Mouse (Mus musculus) heart, embryonic 11.5 days (tissue): ENCODE results near the gene Phf3. TPM values are rescaled to one million over a fixed set of nuclear protein-coding genes. Genes with fewer than 3 reads are reported as not detected.
A peak's percentile ranks its signal among the peaks of the same experiment; 100 is the strongest.

ENCODE experiments used
- ATAC-seq: fragments of 200-750 bp; cut with Nextera tagmentation; replicated peaks from 2 replicates; pipeline ENCODE4 v1.8.0; 2017; ENCODE audit warnings: moderate library complexity; ENCODE audit not compliant: insufficient number of reproducible peaks, low FRiP score, low TSS enrichment
- H3K27ac ChIP-seq: fragments of 300-500 bp; sonication (generic); 2 replicates; pipeline ENCODE4 v1.5.1; 2014; ENCODE audit warnings: mild to moderate bottlenecking, low read depth, low read length
- H3K27me3 ChIP-seq: fragments of 300-500 bp; sonication (generic); 2 replicates; pipeline ENCODE4 v1.6.1; 2014; ENCODE audit warnings: mild to moderate bottlenecking, low read length, mixed read lengths; ENCODE audit not compliant: control insufficient read depth, insufficient read depth
- H3K36me3 ChIP-seq: fragments of 300-500 bp; sonication (generic); 2 replicates; pipeline ENCODE4 v1.6.1; 2014; ENCODE audit warnings: mild to moderate bottlenecking, low read length, moderate library complexity, mixed read lengths; ENCODE audit not compliant: control insufficient read depth, insufficient read depth
- H3K4me1 ChIP-seq: fragments of 300-500 bp; sonication (generic); 2 replicates; pipeline ENCODE4 v1.6.1; 2014; ENCODE audit warnings: low read length; ENCODE audit not compliant: control insufficient read depth, insufficient read depth
- H3K4me2 ChIP-seq: fragments of 300-500 bp; sonication (generic); 2 replicates; pipeline ENCODE4 v1.6.1; 2014; ENCODE audit warnings: mild to moderate bottlenecking, moderate library complexity
- H3K4me3 ChIP-seq: fragments of 300-500 bp; sonication (generic); 2 replicates; pipeline ENCODE4 v1.5.1; 2014; ENCODE audit warnings: low read depth, low read length
- H3K9ac ChIP-seq: fragments of 300-500 bp; sonication (generic); 2 replicates; pipeline ENCODE4 v1.6.1; 2014; ENCODE audit warnings: mild to moderate bottlenecking, low read depth, low read length, moderate library complexity
- H3K9me3 ChIP-seq: fragments of 300-500 bp; sonication (generic); replicated peaks from 2 replicates; pipeline ENCODE4 v1.6.1; 2016; ENCODE audit warnings: low read length; ENCODE audit not compliant: control insufficient read depth
- WGBS: fragments of 180-500 bp; shearing (Covaris S2); extraction: QIAGEN DNeasy Blood & Tissue Kit; methylation state at CpG from one replicate; pipeline ENCODE4 v1.1.7; 2014; ENCODE audit not compliant: insufficient replicate concordance; 5-methylcytosine and 5-hydroxymethylcytosine counted together
- polyA plus RNA-seq: library from polyadenylated mRNA; unstranded; fragments of >200 nt; fragmentation: Nextera tagmentation; extraction: Ambion mirVana; gene quantifications from 2 replicates; pipeline ENCODE4 v1.2.1, GENCODE M21; 2014

The Phf3 gene
- polyA plus RNA-seq = 26.4 and 39.4 TPM in 2 replicates

- peak within 1 kb of the TSS; percentile 61 for H3K4me2 ChIP-seq
- H3K4me3 ChIP-seq = peak within 1 kb of the TSS; percentile 92
- H3K9me3 ChIP-seq = no peaks in the 10 kb centered on the region
- no peaks in the 10 kb centered on the region for H3K27me3 ChIP-seq
- WGBS = under 1% methylated on average over 51 of the region's 85 CpGs
- H3K4me1 ChIP-seq = peaks cover 4% of the 10 kb centered on the region; the same call in 1 of the 2 replicates
- no peaks in the 10 kb centered on the region for H3K36me3 ChIP-seq
- peak; percentile 92 for ATAC-seq
- peak within 1 kb of the TSS; percentile 96 for H3K9ac ChIP-seq
- H3K27ac ChIP-seq = peak within 1 kb of the TSS; percentile 99
Measured at GRCm38 (mm10) chr1:30873541-30874260, at the start of gene Phf3. Phf3 (minus strand) TSS chr1:30873921.

GRCm38 (mm10) chr1:30922237-30922636, 48.5 kb upstream of the Phf3 start:
- WGBS = 75% methylated on average over 3 of the region's 3 CpGs
- no peak overlapping the region for H3K9ac ChIP-seq
- H3K27me3 ChIP-seq = no peaks in the 10 kb centered on the region
- peaks cover 15% of the 10 kb centered on the region for H3K9me3 ChIP-seq
- H3K4me2 ChIP-seq = no peak overlapping the region
- H3K4me3 ChIP-seq = no peak overlapping the region
- no peaks in the 10 kb centered on the region for H3K4me1 ChIP-seq
- no peaks in the 10 kb centered on the region for H3K36me3 ChIP-seq
- ATAC-seq = no peak
- H3K27ac ChIP-seq = no peak overlapping the region

- Histone ChIP-seq H3K4me3 (no peak overlapping the region), H3K4me2 (no peak overlapping the region), H3K27me3 (no peaks in the 10 kb centered on the region), H3K4me1 (no peaks in the 10 kb centered on the region), H3K27ac (no peak overlapping the region), H3K9me3 (peaks cover 15% of the 10 kb centered on the region), H3K36me3 (no peaks in the 10 kb centered on the region), H3K9ac (no peak overlapping the region)
- no peak for ATAC-seq
Measured at GRCm38 (mm10) chr1:30921252-30921651, 47.5 kb upstream of the Phf3 start.

- Histone ChIP-seq H3K9me3 (peaks cover 15% of the 10 kb centered on the region), H3K27me3 (no peaks in the 10 kb centered on the region), H3K4me1 (no peaks in the 10 kb centered on the region), H3K36me3 (no peaks in the 10 kb centered on the region), H3K4me3 (no peak overlapping the region), H3K27ac (no peak overlapping the region), H3K9ac (no peak overlapping the region), H3K4me2 (no peak overlapping the region)
- WGBS = 84% methylated on average over 1 of the region's 1 CpGs
- no peak for ATAC-seq
Measured at GRCm38 (mm10) chr1:30920620-30921177, 47.0 kb upstream of the Phf3 start.

- Histone ChIP-seq H3K36me3 (no peaks in the 10 kb centered on the region), H3K27ac (no peak overlapping the region), H3K4me1 (no peaks in the 10 kb centered on the region), H3K27me3 (no peaks in the 10 kb centered on the region), H3K4me2 (no peak overlapping the region), H3K9me3 (no peaks in the 10 kb centered on the region), H3K9ac (no peak overlapping the region), H3K4me3 (no peak overlapping the region)
- no peak for ATAC-seq
- WGBS = 52% methylated on average over 3 of the region's 3 CpGs
Measured at GRCm38 (mm10) chr1:30910172-30910571, 36.5 kb upstream of the Phf3 start.

GRCm38 (mm10) chr1:30908797-30909196, 35.1 kb upstream of the Phf3 start:
- H3K9me3 ChIP-seq = no peaks in the 10 kb centered on the region
- H3K27me3 ChIP-seq = no peaks in the 10 kb centered on the region
- H3K4me1 ChIP-seq = no peaks in the 10 kb centered on the region
- H3K4me2 ChIP-seq = no peak overlapping the region
- H3K36me3 ChIP-seq = no peaks in the 10 kb centered on the region
- no peak for ATAC-seq
- no peak overlapping the region for H3K9ac ChIP-seq
- WGBS = 46% methylated on average over 4 of the region's 4 CpGs
- H3K4me3 ChIP-seq = no peak overlapping the region
- H3K27ac ChIP-seq = no peak overlapping the region

GRCm38 (mm10) chr1:30903480-30904218, 29.9 kb upstream of the Phf3 start:
- no peaks in the 10 kb centered on the region for H3K27me3 ChIP-seq
- H3K36me3 ChIP-seq = no peaks in the 10 kb centered on the region
- H3K9me3 ChIP-seq = no peaks in the 10 kb centered on the region
- H3K27ac ChIP-seq = no peak overlapping the region
- WGBS = 85% methylated on average over 3 of the region's 3 CpGs
- no peak overlapping the region for H3K9ac ChIP-seq
- no peak overlapping the region for H3K4me2 ChIP-seq
- no peak overlapping the region for H3K4me3 ChIP-seq
- no peak for ATAC-seq
- H3K4me1 ChIP-seq = no peaks in the 10 kb centered on the region

- no peaks in the 10 kb centered on the region for H3K4me1 ChIP-seq
- H3K36me3 ChIP-seq = no peaks in the 10 kb centered on the region
- H3K4me2 ChIP-seq = no peak overlapping the region
- 67% methylated on average over 2 of the region's 2 CpGs for WGBS
- H3K4me3 ChIP-seq = no peak overlapping the region
- no peaks in the 10 kb centered on the region for H3K9me3 ChIP-seq
- no peak overlapping the region for H3K27ac ChIP-seq
- no peak for ATAC-seq
- no peak overlapping the region for H3K9ac ChIP-seq
- no peaks in the 10 kb centered on the region for H3K27me3 ChIP-seq
Measured at GRCm38 (mm10) chr1:30898691-30899090, 25.0 kb upstream of the Phf3 start.
